Mouse (Mus musculus) ovary, postnatal 14 days (tissue): ENCODE data around the gene Mtmr11.

Source experiments
- DNase-seq: peaks from one replicate; pipeline ENCODE4 v3.0.0; 2022; ENCODE audit warnings: low spot score

The Mtmr11 gene

DNA sequence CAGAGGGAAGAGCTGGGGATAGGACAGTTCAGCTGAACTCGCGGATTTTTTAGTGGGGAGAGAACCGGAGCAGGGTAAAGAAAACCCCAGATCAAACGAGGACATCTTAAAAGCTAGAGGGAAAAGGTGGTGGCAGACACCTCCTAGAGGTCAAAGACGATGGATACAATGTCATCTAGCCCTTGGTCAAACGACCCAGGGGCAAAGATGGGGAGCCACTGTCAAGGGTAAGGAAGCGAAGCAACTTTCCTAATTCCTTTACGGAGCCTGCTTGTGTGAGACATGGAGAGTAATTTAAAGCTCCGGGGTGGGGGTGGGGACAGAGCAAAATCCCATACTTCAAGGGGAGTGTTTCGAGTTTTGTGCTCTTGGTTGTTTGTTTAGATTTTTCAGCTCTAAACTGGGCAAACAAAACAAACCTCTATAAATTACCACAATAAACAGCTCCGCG, 57.4 kb downstream of the Mtmr11 start:
- DNase-seq = no peak

DNA sequence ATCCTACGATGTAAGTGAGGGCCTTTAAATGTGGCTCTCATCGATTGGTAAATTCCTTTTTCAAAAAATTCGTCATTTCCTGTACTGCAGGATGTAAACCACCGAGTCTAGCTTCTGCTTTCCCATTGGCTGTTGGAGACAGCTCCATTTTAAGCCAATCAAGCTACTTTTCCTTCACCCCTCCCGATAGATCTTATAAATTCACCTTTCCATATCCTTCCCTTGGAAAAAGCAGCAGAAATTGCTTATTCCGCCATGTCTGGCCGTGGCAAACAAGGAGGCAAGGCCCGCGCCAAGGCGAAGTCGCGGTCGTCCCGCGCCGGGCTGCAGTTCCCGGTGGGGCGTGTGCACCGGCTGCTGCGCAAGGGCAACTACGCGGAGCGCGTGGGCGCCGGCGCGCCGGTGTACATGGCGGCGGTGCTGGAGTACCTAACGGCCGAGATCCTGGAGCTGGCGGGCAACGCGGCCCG, 57.9 kb downstream of the Mtmr11 start, which contains the start of the genes Bola1 and Hist2h2ab:
Bola1 (minus strand) TSS at position 49 of the 470 bp plus-strand sequence.
Hist2h2ab (plus strand) TSS at position 205 of the 470 bp plus-strand sequence.
- DNase-seq = peak; percentile 63

DNA sequence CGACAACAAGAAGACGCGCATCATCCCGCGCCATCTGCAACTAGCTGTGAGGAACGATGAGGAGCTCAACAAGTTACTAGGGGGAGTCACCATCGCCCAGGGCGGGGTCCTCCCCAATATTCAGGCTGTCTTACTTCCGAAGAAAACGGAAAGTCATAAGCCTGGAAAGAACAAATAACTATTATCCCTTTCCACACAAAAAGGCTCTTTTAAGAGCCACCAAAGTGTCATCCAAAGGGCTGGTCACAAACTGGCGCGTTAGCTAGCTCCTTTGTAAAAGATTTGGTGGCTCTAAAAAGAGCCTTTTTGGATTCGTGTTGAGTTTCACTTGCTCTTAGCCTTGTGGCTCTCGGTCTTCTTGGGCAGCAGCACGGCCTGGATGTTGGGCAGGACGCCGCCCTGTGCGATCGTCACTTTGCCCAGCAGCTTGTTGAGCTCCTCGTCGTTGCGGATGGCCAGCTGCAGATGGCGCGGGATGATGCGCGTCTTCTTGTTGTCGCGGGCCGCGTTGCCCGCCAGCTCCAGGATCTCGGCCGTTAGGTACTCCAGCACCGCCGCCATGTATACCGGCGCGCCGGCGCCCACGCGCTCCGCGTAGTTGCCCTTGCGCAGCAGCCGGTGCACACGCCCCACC, 58.4 kb downstream of the Mtmr11 start:
- peak; percentile 35 for DNase-seq

DNA sequence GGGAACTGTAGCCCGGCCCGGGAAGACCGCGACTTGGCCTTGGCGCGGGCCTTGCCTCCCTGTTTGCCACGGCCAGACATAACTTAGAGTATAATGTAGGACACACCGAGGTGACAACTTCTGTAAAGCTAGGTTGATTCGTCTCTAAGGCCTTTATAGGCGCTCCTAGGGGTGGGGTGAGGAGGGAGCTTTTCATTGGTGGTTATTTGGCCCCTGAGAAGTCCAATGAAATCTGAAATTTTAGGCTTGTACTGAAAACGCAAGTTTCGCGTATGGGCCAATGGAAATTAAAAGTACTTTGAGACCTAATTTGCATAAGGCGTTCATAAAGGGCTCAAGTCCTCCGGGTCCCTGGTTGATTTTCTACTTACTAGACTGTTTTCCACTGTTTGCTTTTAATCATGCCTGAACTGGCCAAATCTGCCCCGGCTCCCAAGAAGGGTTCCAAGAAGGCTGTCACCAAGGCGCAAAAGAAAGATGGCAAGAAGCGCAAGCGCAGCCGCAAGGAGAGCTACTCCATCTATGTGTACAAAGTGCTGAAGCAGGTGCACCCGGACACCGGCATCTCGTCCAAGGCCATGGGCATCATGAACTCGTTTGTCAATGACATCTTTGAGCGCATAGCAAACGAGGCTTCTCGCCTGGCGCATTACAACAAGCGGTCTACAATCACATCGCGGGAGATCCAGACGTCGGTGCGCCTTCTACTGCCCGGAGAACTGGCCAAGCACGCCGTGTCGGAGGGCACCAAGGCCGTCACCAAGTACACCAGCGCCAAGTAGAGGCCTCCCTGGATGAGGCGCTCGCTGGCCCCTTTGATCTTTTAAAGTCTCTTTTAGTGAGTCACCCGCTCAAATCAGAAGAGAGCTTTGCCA, 59.2 kb downstream of the Mtmr11 start, which contains the start of the genes Hist2h2ac and Hist2h2be:
Hist2h2ac (minus strand) TSS at position 116 of the 875 bp plus-strand sequence.
Hist2h2be (plus strand) TSS at position 355 of the 875 bp plus-strand sequence.
- DNase-seq = peak; percentile 79
